Mouse (Mus musculus): ENCODE measurements around the gene Cd300ld4. TPM values are rescaled to one million over a fixed set of nuclear protein-coding genes. Genes with fewer than 3 reads are reported as not detected.
"Not testable (repeated sequence)": the region's sequence is repeated elsewhere in the genome, so short reads cannot be mapped to it uniquely, and the experiment has no call there.

The Cd300ld4 gene
- total and polyA plus RNA-seq, 2 experiments from 2014 or later = not detected

DNA sequence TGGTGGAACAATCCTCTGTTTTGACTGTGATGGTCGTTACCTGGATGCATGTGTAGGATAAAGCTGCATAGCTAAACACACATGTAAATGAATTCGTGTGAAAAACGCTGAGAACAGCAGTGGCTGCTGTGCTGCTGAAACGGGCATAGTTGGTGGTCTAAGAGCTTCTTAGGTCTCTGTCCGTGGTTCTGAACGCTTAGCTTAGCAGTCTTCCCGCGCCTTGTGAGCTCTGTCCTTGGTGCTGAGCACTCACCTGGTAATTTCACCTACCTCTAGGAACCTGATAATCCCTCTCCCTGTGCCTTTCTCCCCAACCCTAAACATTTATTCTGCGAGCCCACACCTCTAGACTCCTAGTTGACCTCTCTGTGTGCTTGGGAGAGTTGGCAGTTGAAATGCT, 25.4 kb upstream of the Cd300ld4 start:
- Histone ChIP-seq H3K27me3 (ENCODE audit: control insufficient read depth, insufficient read depth, low read length) (no peaks in the 10 kb centered on the region), H3K4me1 (ENCODE audit: control insufficient read depth, insufficient read depth) (no peaks in the 10 kb centered on the region), H3K4me2 (ENCODE audit: low read depth, low read length) (no peak overlapping the region), H3K4me3 (ENCODE audit: low read depth, low read length) (no peak overlapping the region), H3K9me3 (replicated peaks; ENCODE audit: control insufficient read depth, low read length) (no peaks in the 10 kb centered on the region), H3K27ac (ENCODE audit: low read depth) (no peak overlapping the region), H3K36me3 (replicated peaks; ENCODE audit: control insufficient read depth, insufficient read depth, low read length) (no peaks in the 10 kb centered on the region), H3K9ac (replicated peaks; ENCODE audit: low read depth, low read length) (no peak overlapping the region)
- 3% methylated on average over 9 of the region's 9 CpGs for WGBS
- DNase-seq (ENCODE audit: low spot score) (peak; percentile 25), ATAC-seq (ENCODE audit: insufficient read depth, low read depth) (no peak)
- TF ChIP-seq EP300 (IDR thresholded peaks at IDR 0.05; ENCODE audit: low read depth) = no peak
- no peak for TF ChIP-seq CTCF (IDR thresholded peaks at IDR 0.05; ENCODE audit: low read depth)

DNA sequence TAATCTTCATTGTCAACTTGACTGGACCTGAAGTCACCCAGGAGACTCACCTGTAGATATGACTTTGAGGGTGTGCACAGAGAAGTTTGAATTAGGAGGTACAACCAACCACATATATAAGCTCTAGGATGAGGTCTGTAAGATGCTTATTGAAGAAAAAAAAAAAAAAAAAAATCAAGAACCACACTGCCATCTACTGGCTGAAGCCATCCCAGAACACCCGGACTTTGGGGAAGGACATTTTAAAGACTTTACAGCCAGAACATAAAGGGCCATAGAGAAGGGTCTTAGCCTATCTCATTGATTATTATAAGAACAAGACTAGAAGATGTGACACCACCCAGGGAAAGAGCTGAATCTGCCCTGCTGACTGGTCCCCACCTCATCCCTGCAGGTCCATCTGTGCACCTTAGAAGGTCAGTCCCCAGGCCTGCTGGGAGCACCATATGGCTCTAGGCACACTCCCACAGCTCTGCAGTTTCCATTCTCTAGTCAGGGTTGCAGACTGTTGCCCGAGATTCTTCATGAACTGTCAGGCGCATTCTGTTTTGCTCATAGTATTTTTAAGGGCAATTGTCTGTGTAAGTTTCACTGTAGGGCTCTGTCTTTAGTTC, 22.6 kb upstream of the Cd300ld4 start:
- H3K27me3 ChIP-seq (ENCODE audit: control insufficient read depth, insufficient read depth, low read length) = no peaks in the 10 kb centered on the region
- H3K9me3 ChIP-seq (replicated peaks; ENCODE audit: control insufficient read depth, low read length) = no peaks in the 10 kb centered on the region
- TF ChIP-seq CTCF (IDR thresholded peaks at IDR 0.05; ENCODE audit: low read depth) = no peak
- DNase-seq (ENCODE audit: low spot score) (no peak), ATAC-seq (ENCODE audit: insufficient read depth, low read depth) (no peak)
- no peak overlapping the region for H3K4me3 ChIP-seq (ENCODE audit: low read depth, low read length)
- no peak overlapping the region for H3K9ac ChIP-seq (replicated peaks; ENCODE audit: low read depth, low read length)
- no peak overlapping the region for H3K4me2 ChIP-seq (ENCODE audit: low read depth, low read length)
- WGBS = 28% methylated on average over 3 of the region's 3 CpGs
- H3K36me3 ChIP-seq (replicated peaks; ENCODE audit: control insufficient read depth, insufficient read depth, low read length) = no peaks in the 10 kb centered on the region
- no peak overlapping the region for H3K27ac ChIP-seq (ENCODE audit: low read depth)
- no peaks in the 10 kb centered on the region for H3K4me1 ChIP-seq (ENCODE audit: control insufficient read depth, insufficient read depth)

DNA sequence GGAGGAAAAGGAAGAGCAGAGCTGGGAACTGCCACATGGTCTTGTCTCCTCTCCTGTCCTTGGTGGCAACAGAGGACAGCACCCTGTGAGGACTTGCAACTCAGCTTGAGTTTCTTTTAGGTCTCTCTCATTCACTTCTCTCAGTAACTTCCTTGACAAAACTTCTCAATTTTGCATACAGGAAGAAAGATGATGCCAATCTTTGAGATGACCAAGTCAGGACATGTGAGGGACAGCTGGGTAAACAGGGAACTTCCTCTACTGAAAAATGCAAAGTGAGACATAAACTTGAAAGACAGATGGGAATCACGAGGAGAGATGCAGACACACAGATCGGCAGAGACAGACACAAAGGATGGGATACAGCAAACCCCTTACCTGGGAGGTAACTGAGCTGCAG, 21.4 kb upstream of the Cd300ld4 start, which contains the start of gene Cd300ld3:
Gene Cd300ld3, minus strand, starts transcription at position 151 of the 400 bp plus-strand sequence.
- Histone ChIP-seq H3K4me3 (ENCODE audit: low read depth, low read length) (no peak within 1 kb of the TSS), H3K27ac (ENCODE audit: low read depth) (no peak within 1 kb of the TSS), H3K4me1 (ENCODE audit: control insufficient read depth, insufficient read depth) (no peaks in the 10 kb centered on the region), H3K36me3 (replicated peaks; ENCODE audit: control insufficient read depth, insufficient read depth, low read length) (no peaks in the 10 kb centered on the region), H3K9me3 (replicated peaks; ENCODE audit: control insufficient read depth, low read length) (no peaks in the 10 kb centered on the region), H3K4me2 (ENCODE audit: low read depth, low read length) (no peak within 1 kb of the TSS), H3K27me3 (ENCODE audit: control insufficient read depth, insufficient read depth, low read length) (no peaks in the 10 kb centered on the region), H3K9ac (replicated peaks; ENCODE audit: low read depth, low read length) (no peak within 1 kb of the TSS)
- no peak for TF ChIP-seq CTCF (IDR thresholded peaks at IDR 0.05; ENCODE audit: low read depth)
- no peak for TF ChIP-seq EP300 (IDR thresholded peaks at IDR 0.05; ENCODE audit: low read depth)
- 70% methylated on average over 2 of the region's 2 CpGs for WGBS
- DNase-seq (ENCODE audit: low spot score) (no peak), ATAC-seq (ENCODE audit: insufficient read depth, low read depth) (no peak)

DNA sequence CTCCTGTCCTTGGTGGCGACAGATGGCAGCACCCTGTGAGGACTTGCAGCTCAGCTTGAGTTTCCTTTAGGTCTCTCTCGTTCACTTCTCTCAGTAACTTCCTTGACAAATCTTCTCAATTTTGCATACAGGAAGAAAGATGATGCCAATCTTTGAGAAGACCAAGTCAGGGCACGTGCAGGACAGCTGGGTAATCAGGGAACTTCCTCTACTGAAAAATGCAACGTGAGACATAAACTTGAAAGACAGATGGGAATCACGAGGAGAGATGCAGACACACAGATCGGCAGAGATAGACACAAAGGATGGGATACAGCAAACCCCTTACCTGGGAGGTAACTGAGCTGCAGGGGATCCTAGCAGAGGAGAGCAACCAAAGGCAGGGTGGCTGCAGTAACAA, 10.9 kb upstream of the Cd300ld4 start, which contains the start of gene Cd300ld5:
Gene Cd300ld5, minus strand, starts transcription at position 101 of the 400 bp plus-strand sequence.
- not testable (repeated sequence) for H3K27ac ChIP-seq (ENCODE audit: low read depth); H3K9ac ChIP-seq (replicated peaks; ENCODE audit: low read depth, low read length); DNase-seq (ENCODE audit: low spot score); H3K4me3 ChIP-seq (ENCODE audit: low read depth, low read length); H3K4me1 ChIP-seq (ENCODE audit: control insufficient read depth, insufficient read depth); H3K27me3 ChIP-seq (ENCODE audit: control insufficient read depth, insufficient read depth, low read length); H3K4me2 ChIP-seq (ENCODE audit: low read depth, low read length); H3K9me3 ChIP-seq (replicated peaks; ENCODE audit: control insufficient read depth, low read length); ATAC-seq (ENCODE audit: insufficient read depth, low read depth); H3K36me3 ChIP-seq (replicated peaks; ENCODE audit: control insufficient read depth, insufficient read depth, low read length)
- no CpG with 5 or more reads among the region's 6 CpGs for WGBS

DNA sequence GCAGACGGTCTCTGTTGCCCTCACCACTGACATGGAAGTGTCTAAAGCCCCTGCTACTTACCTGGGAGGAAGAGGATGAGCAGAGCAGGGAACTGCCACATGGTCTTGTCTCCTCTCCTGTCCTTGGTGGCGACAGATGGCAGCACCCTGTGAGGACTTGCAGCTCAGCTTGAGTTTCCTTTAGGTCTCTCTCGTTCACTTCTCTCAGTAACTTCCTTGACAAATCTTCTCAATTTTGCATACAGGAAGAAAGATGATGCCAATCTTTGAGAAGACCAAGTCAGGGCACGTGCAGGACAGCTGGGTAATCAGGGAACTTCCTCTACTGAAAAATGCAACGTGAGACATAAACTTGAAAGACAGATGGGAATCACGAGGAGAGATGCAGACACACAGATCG, 10.7 kb downstream of the Cd300ld4 start, which contains the start of gene Cd300ld2:
Gene Cd300ld2, minus strand, starts transcription at position 101 of the 400 bp plus-strand sequence.
- ATAC-seq (ENCODE audit: insufficient read depth, low read depth); H3K9me3 ChIP-seq (replicated peaks; ENCODE audit: control insufficient read depth, low read length); H3K36me3 ChIP-seq (replicated peaks; ENCODE audit: control insufficient read depth, insufficient read depth, low read length); H3K27ac ChIP-seq (ENCODE audit: low read depth); H3K9ac ChIP-seq (replicated peaks; ENCODE audit: low read depth, low read length); H3K4me1 ChIP-seq (ENCODE audit: control insufficient read depth, insufficient read depth); H3K4me2 ChIP-seq (ENCODE audit: low read depth, low read length); H3K27me3 ChIP-seq (ENCODE audit: control insufficient read depth, insufficient read depth, low read length); DNase-seq (ENCODE audit: low spot score); H3K4me3 ChIP-seq (ENCODE audit: low read depth, low read length): not testable (repeated sequence)
- no CpG with 5 or more reads among the region's 7 CpGs for WGBS

DNA sequence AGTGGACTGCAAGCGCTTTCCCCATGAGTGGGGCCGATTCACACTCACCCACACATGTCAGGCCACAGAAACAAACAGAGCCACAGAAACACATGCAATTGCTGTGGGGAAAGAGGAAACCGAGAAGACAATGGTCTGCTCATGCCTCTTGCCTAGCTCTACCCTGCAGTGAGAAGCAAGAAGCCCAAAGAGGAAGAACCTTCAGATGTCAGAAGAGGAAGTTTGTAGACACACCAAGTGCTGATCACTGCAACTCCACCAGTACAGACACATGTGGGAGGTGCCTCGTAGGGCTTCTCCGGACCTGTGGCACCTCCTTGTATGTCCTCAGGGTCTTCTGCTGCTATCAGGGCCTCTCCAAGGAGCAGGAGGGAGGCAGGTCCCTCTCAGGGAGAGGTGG, 22.7 kb downstream of the Cd300ld4 start:
- H3K4me1 ChIP-seq (ENCODE audit: control insufficient read depth, insufficient read depth) = no peaks in the 10 kb centered on the region
- H3K27ac ChIP-seq (ENCODE audit: low read depth) = no peak overlapping the region
- no peak overlapping the region for H3K4me3 ChIP-seq (ENCODE audit: low read depth, low read length)
- no peaks in the 10 kb centered on the region for H3K9me3 ChIP-seq (replicated peaks; ENCODE audit: control insufficient read depth, low read length)
- DNase-seq (ENCODE audit: low spot score) (no peak), ATAC-seq (ENCODE audit: insufficient read depth, low read depth) (no peak)
- no peak overlapping the region for H3K9ac ChIP-seq (replicated peaks; ENCODE audit: low read depth, low read length)
- H3K36me3 ChIP-seq (replicated peaks; ENCODE audit: control insufficient read depth, insufficient read depth, low read length) = no peaks in the 10 kb centered on the region
- TF ChIP-seq EP300 (IDR thresholded peaks at IDR 0.05; ENCODE audit: low read depth) = no peak
- no peak for TF ChIP-seq CTCF (IDR thresholded peaks at IDR 0.05; ENCODE audit: low read depth)
- no peak overlapping the region for H3K4me2 ChIP-seq (ENCODE audit: low read depth, low read length)
- H3K27me3 ChIP-seq (ENCODE audit: control insufficient read depth, insufficient read depth, low read length) = no peaks in the 10 kb centered on the region
- WGBS = 57% methylated on average over 5 of the region's 5 CpGs
